Mouse (Mus musculus): ENCODE measurements around the gene A630001G21Rik.

GRCm38 (mm10) chr1:85827166-85827565 lies 48.7 kb upstream of the A630001G21Rik start:
- TF ChIP-seq CTCF (IDR thresholded peaks at IDR 0.05; ENCODE audit: extremely low read depth, insufficient read depth, insufficient read length, insufficient replicate concordance) (no peak), POLR2A (IDR thresholded peaks at IDR 0.05; ENCODE audit: low read depth, low read length) (no peak)

All from spleen, adult 2 months (tissue).